Mouse (Mus musculus) layer of hippocampus, postnatal 10 days (tissue): ENCODE data around the gene Gm28372. TPM values are rescaled to one million over a fixed set of nuclear protein-coding genes. Genes with fewer than 3 reads are reported as not detected.
A peak's percentile ranks its signal among the peaks of the same experiment; 100 is the strongest.

ENCODE experiments used
- DNase-seq, 2 experiments: peaks; one replicate each; pipeline ENCODE4 v3.0.0; 2021; ENCODE audit warnings: low spot score in 2 of 2
- total RNA-seq, 2 experiments: library from RNA; stranded (reverse); gene quantifications; 2 replicates each; pipeline ENCODE4 v1.2.3; 2021

The Gm28372 gene
- total RNA-seq, 2 experiments from 2014 or later = not detected

DNA sequence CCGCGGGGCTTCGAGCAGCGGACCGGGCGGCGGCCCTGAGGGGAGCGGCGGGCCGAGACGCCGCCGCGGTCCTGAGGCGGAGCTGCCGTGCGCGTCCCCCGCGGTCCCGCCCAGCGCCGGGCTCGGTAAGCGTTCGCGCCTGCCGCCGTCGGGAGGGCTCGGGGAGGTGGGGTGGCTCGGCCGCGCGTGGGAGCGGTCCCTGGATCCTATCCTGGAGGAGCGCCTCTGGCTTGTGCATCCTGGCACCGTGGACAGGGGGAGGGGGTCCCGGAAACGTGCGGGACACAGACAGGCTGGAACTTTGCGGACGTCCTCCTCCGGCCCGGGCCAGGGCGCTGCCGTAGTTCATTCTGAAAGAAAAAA is 45.4 kb downstream of the Gm28372 start:
- DNase-seq = peak; percentile 71 to 80

DNA sequence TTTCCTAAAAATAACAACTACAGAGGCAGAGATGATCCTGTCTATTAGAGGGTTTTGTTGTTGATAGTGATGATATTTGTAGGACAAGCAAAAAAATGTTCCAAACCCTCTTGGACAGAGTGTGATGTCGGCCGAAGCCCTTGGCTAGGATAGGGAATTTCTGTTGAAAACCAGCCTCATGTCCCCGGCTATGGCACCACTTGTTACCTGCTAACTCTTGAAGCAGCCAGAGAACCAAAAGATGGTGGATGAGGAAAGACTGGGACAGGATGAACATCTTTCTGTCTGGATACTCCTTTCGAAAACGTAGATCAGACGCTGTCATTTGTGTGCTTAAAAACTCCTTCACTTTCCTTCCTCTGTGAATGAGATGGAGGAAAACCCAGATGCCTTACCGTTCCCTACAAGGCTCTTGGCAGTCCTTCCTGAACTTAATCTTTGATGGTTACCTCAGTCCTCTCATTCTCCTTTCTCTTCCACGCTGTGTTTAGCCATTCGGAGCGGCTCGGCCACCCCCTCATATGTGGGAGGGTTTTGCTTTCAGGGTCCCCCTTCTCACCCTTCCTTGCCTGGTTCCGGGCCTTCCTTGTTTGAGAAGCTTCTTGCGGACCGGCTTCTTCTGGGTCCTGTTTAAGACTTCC is 46.2 kb downstream of the Gm28372 start:
- no peak for DNase-seq

GRCm38 (mm10) chr2:130451727-130452090 is 46.7 kb downstream of the Gm28372 start:
- DNase-seq = no peak

DNA sequence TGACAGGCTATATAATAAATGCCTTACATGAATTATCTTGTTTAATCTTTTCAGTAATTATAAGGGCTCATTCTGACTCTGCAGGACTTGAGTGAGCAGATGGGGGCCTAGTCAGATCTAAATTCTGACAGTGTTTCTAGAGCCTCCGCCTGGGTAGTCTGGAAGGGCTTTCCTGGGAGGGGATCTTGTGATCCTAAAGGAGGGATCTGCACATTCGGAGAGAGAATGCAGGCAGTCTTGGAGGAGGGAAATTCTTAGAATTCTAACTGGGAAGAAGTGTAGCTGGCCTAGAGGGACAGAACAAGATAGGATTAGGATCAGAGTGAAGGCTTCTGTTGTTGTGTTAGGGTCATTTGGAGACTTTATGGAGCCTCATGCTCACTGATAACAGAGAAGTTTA is 47.2 kb downstream of the Gm28372 start:
- DNase-seq = no peak

DNA sequence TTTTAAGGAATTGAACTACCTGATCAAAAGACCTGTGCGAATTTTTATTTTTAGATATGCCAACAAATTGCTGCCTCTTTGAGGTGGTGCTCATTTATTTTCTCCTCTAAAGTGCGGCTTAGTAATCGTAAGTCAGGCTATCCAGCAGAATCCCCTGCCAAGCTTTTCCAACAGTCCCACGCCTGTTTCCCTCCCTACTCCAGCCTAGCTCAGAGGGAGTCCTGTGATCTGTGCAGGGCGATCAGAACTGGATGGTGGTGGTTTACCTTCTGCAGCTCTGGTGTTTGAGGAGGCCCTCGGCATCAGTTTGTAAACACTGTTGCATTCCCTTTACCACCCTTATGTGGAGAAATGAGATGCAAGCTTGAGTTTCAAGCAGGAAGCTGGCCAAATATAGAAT is 48.4 kb downstream of the Gm28372 start:
- no peak for DNase-seq

DNA sequence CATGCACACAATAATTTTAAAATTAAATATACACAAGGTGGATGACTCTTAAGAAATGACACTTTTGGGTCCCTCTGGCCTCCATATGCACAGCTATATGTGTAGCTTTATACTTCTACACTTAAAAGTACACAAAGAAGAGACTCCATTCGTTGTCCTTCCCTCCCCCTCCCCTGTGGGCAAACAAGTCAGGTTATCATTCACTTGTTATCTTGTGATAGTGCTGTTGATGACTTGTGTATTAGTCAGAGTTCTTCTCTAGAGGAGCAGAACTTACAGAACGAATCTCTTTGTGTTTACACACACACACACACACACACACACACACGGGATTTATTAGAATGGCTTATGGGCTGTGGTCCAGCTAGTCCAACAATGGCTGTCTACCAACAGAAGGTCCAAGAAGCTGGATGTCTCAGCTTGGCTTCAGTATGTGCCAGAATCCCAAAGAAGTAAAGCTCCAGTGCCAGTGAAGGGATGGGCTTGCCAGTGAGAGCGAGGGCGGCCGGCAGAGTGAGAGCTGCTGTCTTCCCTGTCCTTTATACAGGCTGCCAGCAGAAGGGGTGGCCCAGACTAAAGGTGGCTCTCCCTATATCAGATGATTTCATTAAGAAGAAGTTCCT is 49.8 kb downstream of the Gm28372 start:
- peak; percentile 45 to 52 for DNase-seq

Other genes with a start within 250 kb of the Gm28372 start
- 100 to 1,000 TPM; 103 to 106 TPM for gene Snrpb, start 225.8 kb upstream of the Gm28372 start, total RNA-seq
- not detected for gene Tmc2, start 210.0 kb upstream of the Gm28372 start, total RNA-seq
- gene Nop56, start 130.8 kb upstream of the Gm28372 start, total RNA-seq = 100 to 1,000 TPM; 171 to 187 TPM
- gene Idh3b, start 120.7 kb upstream of the Gm28372 start, total RNA-seq = 100 to 1,000 TPM; 228 to 246 TPM
- 10 to 100 TPM; 15.6 to 16.2 TPM for gene Ebf4, start 110.1 kb upstream of the Gm28372 start, total RNA-seq
- 10 to 100 TPM; 16.9 to 20.0 TPM for gene Cpxm1, start 7.7 kb upstream of the Gm28372 start, total RNA-seq
- gene 1700020A23Rik, start within 50 bp of the Gm28372 start, total RNA-seq = not detected
- not detected for gene Tmem239, start 1.2 kb downstream of the Gm28372 start, total RNA-seq
- 10 to 100 TPM; 87.1 to 98.7 TPM for gene Vps16, start 19.1 kb downstream of the Gm28372 start, total RNA-seq
- gene Pced1a, start 19.5 kb downstream of the Gm28372 start, total RNA-seq = 10 to 100 TPM; 19.1 to 23.3 TPM
- gene Ptpra, start 45.0 kb downstream of the Gm28372 start, total RNA-seq = 100 to 1,000 TPM; 283 to 297 TPM
- 10 to 100 TPM; 73.6 to 81.5 TPM for gene Mrps26, start 158.5 kb downstream of the Gm28372 start, total RNA-seq
- gene Oxt, start 170.9 kb downstream of the Gm28372 start, total RNA-seq = not detected
- not detected for gene Avp, start 177.3 kb downstream of the Gm28372 start, total RNA-seq
- gene Fastkd5, start 224.8 kb downstream of the Gm28372 start, total RNA-seq = 1 to 10 TPM; 8.1 to 8.7 TPM
- gene Ubox5, start 224.8 kb downstream of the Gm28372 start, total RNA-seq = 1 to 10 TPM; 7.4 to 8.2 TPM
- 10 to 100 TPM; 43.9 to 50.5 TPM for gene Lzts3, start 237.6 kb downstream of the Gm28372 start, total RNA-seq